Mouse (Mus musculus): Measurements from ENCODE around the gene Gabarap.

The Gabarap gene

DNA sequence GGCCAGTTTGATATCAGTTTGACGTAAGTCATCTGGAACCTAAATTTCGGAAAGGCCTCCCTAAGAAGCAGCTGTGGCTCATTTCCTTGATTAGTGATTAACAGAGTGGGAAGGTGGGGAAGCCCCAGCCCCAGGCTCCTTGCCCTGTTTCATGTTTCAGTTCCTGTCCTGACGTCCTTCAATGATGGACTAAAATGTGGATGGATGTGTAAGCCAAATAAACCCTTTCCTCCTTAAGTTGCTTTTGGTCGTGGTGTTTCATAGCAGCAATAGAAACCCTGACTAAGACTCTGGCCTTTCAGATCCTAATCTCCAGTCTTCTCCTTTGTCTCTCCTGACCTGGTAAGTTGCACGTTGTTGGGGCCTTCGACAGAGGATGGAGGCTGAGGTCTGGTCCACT, 20.7 kb upstream of the Gabarap start:
- no peak for DNase-seq

DNA sequence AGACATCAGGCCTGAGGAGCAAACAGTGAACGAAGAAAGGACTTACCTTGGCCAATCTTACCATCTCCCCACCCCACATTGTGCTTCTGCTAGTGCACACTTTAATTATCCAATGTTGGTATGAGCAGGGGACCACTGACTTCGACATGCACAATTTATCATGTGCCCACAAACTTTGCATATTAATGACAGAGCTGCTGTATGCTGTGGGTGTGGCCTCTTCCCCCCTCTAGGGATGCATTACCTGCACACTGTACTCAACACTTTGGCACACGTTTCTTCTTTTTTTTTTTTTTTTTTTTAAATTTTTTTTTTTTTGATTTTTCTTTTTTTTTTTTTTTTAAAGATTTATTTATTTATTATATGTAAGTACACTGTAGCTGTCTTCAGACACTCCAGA, 20.2 kb upstream of the Gabarap start:
- DNase-seq, result no peak

- no peak for DNase-seq
These were observed 16.0 kb upstream of the Gabarap start for GRCm38 (mm10) chr11:69974907-69975306.

GRCm38 (mm10) chr11:69976271-69976670, 14.7 kb upstream of the Gabarap start:
- DNase-seq, result no peak

GRCm38 (mm10) chr11:69979827-69980195, 11.1 kb upstream of the Gabarap start:
- DNase-seq, result no peak

DNA sequence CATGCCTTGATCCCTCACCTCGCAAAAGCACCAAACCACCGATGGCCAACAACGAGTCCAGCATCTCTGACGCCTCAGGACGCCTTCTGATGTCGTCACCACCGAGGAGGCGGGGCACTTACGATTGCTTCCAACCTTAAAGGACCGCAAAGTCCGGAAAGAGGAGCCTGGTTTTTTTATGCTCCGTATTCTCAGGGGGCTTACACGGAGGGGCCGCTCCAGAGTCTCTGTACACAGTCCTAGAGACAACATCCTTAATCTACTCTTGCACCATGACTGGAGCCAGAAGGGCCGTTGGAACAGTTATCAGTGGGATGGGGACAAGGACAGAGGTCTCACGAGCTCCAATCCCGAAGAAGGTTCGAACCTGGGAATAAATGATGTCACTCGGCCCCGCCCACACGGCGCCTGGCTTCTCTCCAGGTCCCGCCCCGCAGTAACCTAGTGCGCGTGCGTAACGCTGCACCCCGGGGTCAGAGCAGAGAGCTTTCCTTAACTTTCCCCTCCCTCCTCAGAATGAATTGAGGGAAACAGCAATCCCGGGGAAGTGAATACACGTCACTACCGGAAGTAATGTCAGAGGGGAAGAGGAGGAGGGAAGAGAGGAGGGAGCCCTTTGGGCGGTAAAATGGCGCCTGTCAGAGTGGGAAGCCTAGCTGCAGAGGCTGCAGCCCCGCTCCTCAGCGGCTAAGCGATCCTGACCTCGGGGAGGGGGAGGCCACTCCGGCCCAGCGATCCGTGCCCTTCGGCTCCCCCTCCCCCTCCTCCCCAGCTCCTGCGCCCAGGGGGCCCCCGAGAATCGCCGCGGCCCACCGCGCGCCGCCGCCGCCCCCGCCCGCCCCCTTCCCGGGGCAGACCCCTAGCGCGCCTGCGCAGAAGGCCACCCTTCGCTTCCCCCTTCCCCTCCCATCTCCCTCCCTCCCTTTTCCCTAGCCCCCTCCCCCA, 10.5 kb upstream of the Gabarap start:
- peak; percentile 98 for DNase-seq

- DNase-seq, result no peak
These were observed 9.7 kb upstream of the Gabarap start, which contains the start of gene Ctdnep1 for GRCm38 (mm10) chr11:69981141-69981762. Gene Ctdnep1 (plus strand): TSS chr11:69981156.

DNA sequence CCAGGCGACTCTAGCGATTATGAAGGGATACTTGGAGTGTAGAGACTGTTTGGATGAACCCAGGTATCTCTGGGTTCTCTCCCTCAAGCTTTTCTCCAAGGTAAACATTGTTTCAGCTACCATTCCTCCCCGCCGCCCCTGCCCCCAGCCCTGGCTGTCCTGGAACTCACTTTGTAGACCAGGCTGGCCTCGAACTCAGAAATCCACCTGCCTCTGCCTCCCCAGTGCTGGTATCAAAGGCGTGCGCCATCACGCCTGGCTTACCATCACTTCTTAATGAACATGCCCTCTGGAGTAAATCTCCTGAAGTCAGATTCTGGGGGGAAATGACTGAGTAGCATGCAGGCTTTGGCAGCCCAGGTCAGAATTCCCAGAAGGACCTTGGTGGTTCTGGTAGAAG, 8.7 kb upstream of the Gabarap start, which contains the start of gene Elp5:
TSS of gene Elp5 (minus strand) at position 293 of the 400 bp plus-strand sequence.
- DNase-seq, result no peak

- no peak for DNase-seq
These were observed 8.1 kb upstream of the Gabarap start for GRCm38 (mm10) chr11:69982877-69983276.

DNA sequence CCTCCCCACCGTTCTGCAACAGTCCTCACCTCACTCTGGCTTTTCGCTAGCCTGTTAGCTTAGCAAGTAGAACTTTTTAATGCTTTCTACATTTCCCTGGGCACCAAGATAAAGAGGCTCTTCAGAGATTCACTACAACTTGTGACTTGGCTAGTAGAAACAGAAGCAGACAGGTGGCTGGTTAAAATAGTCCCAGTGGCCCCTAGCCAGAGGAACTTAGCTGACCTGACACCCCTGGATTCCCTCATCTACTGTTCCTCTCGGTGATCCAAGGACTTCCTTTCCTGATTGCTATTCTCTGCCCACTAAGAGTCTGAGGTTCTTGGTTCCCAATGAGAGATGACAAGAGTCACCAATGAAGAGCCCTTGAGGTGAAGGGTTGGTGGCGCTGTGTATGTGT, 7.6 kb upstream of the Gabarap start:
- DNase-seq, result no peak

GRCm38 (mm10) chr11:69984431-69984830, 6.5 kb upstream of the Gabarap start:
- no peak for DNase-seq

DNA sequence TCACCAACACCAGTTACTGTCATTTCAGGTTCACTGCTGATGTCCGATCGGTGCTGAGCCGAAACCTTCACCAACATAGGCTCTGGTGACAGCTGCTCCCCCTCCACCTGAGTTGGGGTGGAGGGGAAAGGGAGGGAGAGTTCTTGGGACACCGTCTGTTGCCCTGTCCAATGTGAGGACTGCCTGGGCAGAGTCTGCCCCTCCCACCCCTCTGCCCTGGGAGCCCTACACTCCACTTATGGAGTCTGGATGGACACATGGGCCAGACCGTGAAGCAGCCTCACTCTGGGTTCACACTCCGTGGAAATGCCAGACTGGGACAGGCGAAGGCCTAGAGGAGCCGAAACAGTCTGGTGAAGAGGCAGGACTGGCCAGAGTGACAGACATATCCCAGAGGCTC, 994 bp upstream of the Gabarap start:
- no peak for DNase-seq

GRCm38 (mm10) chr11:69991711-69992110, 768 bp downstream of the Gabarap start:
- DNase-seq, result no peak

- peak; percentile 62 for DNase-seq
These were observed 1.5 kb downstream of the Gabarap start for GRCm38 (mm10) chr11:69992396-69992795.

GRCm38 (mm10) chr11:69992932-69993331, 2.0 kb downstream of the Gabarap start:
- DNase-seq, result no peak

GRCm38 (mm10) chr11:69994401-69995090, 3.6 kb downstream of the Gabarap start:
- DNase-seq, result peak; percentile 24

- peak; percentile 99 for DNase-seq
These were observed 4.5 kb downstream of the Gabarap start, which contains the start of gene Phf23 for GRCm38 (mm10) chr11:69995391-69995960. Gene Phf23 (plus strand): TSS chr11:69995777.

- DNase-seq, result peak; percentile 49
These were observed 5.5 kb downstream of the Gabarap start for GRCm38 (mm10) chr11:69996161-69997061.

GRCm38 (mm10) chr11:69997070-69997509, 6.1 kb downstream of the Gabarap start:
- DNase-seq, result peak; percentile 90

GRCm38 (mm10) chr11:69998567-69999491, 7.9 kb downstream of the Gabarap start:
- DNase-seq, result no peak

- DNase-seq, result no peak
These were observed 8.7 kb downstream of the Gabarap start for GRCm38 (mm10) chr11:69999666-70000065.
